Mouse (Mus musculus): ENCODE data around the gene Tgfbr2. TPM values are rescaled to one million over a fixed set of nuclear protein-coding genes. Genes with fewer than 3 reads are reported as not detected.

Tgfbr2 gene
- polyA plus RNA-seq, 1 experiment = 45.8 TPM

DNA sequence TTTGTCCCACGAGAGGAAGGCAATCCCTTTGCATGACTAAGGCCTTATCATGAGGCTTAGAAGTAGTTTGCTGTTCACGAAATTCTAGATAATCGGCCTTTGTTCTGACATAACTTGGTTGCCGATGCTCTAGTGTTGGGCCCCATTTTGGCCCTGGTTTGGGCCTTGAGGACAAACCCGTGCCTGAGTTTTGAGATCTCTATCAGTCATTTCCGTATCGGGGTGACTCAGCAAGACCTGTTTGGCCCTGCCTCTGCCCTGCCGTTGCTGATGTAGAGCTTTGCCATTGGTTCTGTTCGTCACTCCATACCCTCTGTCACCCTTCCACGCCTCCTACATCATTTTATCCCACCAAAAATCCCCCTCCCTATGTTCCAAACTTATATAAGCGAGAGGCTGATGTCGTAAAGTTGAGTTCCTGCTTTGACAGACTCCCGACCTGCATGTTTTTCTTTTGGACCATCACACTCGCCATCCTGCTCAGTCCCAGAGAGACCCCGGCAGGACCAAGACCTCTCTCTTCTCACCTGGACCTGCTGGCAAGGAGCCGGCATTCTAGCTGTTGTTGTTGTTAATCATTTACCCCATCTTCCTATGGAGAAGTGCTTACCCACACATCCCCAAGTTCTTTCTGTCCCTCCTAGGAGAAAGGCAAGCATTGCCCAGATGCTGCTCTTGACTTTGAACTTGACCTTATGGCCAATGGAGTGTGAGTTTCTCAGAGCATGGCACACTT lies 33.2 kb upstream of the Tgfbr2 start:
- Histone ChIP-seq H3K27me3 (replicated peaks; ENCODE audit: control insufficient read depth, insufficient read depth, low read length) (no peaks in the 10 kb centered on the region), H3K27ac (ENCODE audit: insufficient read depth, low read depth, low read length) (no peak overlapping the region), H3K4me1 (ENCODE audit: control insufficient read depth, insufficient read depth, low read length) (no peaks in the 10 kb centered on the region), H3K4me3 (ENCODE audit: insufficient read depth, low read depth, low read length) (no peak overlapping the region), H3K36me3 (ENCODE audit: control insufficient read depth, insufficient read depth, low read length) (no peaks in the 10 kb centered on the region)
- no peak for TF ChIP-seq CTCF (conservative IDR thresholded peaks at IDR 0.05; ENCODE audit: insufficient read depth, insufficient read length, low read depth, low read length)
- TF ChIP-seq POLR2A (IDR thresholded peaks at IDR 0.05; ENCODE audit: low read depth, low read length) = no peak
- 80% methylated on average over 16 of the region's 16 CpGs for WGBS
- DNase-seq = no peak

DNA sequence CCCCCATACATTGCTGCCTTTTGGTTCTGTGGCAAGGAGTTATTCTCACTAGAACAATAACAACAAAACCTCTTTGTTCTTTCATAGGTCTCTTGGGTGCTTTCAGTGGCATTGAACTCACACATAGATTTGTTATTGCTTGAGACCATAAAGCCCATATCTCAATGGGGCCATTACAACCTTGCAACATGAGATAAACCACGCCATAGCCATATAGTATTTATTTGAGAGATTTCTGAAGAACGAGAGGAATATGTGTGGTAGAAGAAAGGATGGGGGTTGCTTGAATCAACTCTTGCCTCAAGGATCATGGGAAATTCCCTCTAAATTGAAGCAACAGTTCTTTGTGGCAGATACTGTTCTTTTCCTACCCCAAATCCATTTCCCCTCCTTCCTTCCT lies 31.7 kb upstream of the Tgfbr2 start:
- 79% methylated on average over 2 of the region's 2 CpGs for WGBS
- TF ChIP-seq CTCF (conservative IDR thresholded peaks at IDR 0.05; ENCODE audit: insufficient read depth, insufficient read length, low read depth, low read length) (no peak), POLR2A (IDR thresholded peaks at IDR 0.05; ENCODE audit: low read depth, low read length) (no peak)
- Histone ChIP-seq H3K27me3 (replicated peaks; ENCODE audit: control insufficient read depth, insufficient read depth, low read length) (no peaks in the 10 kb centered on the region), H3K36me3 (ENCODE audit: control insufficient read depth, insufficient read depth, low read length) (no peaks in the 10 kb centered on the region), H3K27ac (ENCODE audit: insufficient read depth, low read depth, low read length) (no peak overlapping the region), H3K4me1 (ENCODE audit: control insufficient read depth, insufficient read depth, low read length) (no peaks in the 10 kb centered on the region), H3K4me3 (ENCODE audit: insufficient read depth, low read depth, low read length) (no peak overlapping the region)
- DNase-seq = no peak

DNA sequence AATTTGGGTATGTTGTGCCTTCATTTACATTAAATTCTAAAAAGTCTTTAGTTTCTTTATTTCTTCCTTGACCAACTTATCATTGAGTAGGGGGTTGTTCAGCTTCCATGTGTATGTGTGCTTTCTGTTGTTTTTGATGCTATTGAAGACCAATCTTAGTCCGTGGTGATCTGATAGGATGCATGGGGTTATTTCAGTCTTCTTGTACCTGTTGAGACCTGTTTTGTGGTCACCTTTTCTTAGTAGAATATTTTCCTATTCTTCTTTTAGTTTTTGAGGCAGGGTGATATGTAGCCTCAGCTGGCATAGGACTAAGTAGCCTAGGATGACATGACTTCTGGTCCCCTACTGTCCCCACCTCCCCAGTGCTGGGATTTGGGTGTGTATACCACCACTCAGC lies 28.5 kb upstream of the Tgfbr2 start:
- 90% methylated on average over 1 of the region's 1 CpGs for WGBS
- TF ChIP-seq POLR2A (IDR thresholded peaks at IDR 0.05; ENCODE audit: low read depth, low read length) (no peak), CTCF (conservative IDR thresholded peaks at IDR 0.05; ENCODE audit: insufficient read depth, insufficient read length, low read depth, low read length) (no peak)

DNA sequence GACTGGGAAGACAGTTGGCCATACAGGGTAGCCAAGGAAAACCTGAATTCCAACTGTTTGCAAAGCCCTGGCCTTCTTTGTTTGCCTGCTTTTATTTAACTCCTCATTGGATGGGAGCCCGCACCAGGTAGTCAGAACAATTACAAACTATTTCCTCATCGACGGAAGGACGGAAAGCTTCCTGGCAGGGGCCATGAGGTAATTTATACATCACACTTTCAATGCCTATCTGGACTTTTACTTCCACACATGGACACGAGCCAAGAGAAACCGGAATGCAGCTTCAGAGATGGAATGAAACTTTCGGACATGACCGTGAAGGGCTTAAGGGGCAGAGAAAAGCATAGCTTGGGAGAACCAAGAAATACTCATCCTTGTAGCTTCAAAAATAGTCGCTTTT lies 24.0 kb upstream of the Tgfbr2 start:
- TF ChIP-seq CTCF (conservative IDR thresholded peaks at IDR 0.05; ENCODE audit: insufficient read depth, insufficient read length, low read depth, low read length) (no peak), POLR2A (IDR thresholded peaks at IDR 0.05; ENCODE audit: low read depth, low read length) (no peak)
- no peaks in the 10 kb centered on the region; the same call in 1 of the 2 replicates for H3K27me3 ChIP-seq (replicated peaks; ENCODE audit: control insufficient read depth, insufficient read depth, low read length)
- peak; percentile 29 for DNase-seq
- 34% methylated on average over 9 of the region's 9 CpGs for WGBS
- H3K36me3 ChIP-seq (ENCODE audit: control insufficient read depth, insufficient read depth, low read length) = no peaks in the 10 kb centered on the region
- H3K4me3 ChIP-seq (ENCODE audit: insufficient read depth, low read depth, low read length) = no peak overlapping the region
- peaks cover 6% of the 10 kb centered on the region; the same call in 1 of the 2 replicates for H3K4me1 ChIP-seq (ENCODE audit: control insufficient read depth, insufficient read depth, low read length)
- no peak overlapping the region for H3K27ac ChIP-seq (ENCODE audit: insufficient read depth, low read depth, low read length)

More for the DNA sequence above, 28.5 kb upstream of the Tgfbr2 start:
- Histone ChIP-seq H3K4me3 (ENCODE audit: insufficient read depth, low read depth, low read length) (no peak overlapping the region), H3K27me3 (replicated peaks; ENCODE audit: control insufficient read depth, insufficient read depth, low read length) (no peaks in the 10 kb centered on the region; the same call in 1 of the 2 replicates), H3K27ac (ENCODE audit: insufficient read depth, low read depth, low read length) (no peak overlapping the region), H3K36me3 (ENCODE audit: control insufficient read depth, insufficient read depth, low read length) (no peaks in the 10 kb centered on the region), H3K4me1 (ENCODE audit: control insufficient read depth, insufficient read depth, low read length) (peaks cover 5% of the 10 kb centered on the region; the same call in 1 of the 2 replicates)
- DNase-seq = no peak

DNA sequence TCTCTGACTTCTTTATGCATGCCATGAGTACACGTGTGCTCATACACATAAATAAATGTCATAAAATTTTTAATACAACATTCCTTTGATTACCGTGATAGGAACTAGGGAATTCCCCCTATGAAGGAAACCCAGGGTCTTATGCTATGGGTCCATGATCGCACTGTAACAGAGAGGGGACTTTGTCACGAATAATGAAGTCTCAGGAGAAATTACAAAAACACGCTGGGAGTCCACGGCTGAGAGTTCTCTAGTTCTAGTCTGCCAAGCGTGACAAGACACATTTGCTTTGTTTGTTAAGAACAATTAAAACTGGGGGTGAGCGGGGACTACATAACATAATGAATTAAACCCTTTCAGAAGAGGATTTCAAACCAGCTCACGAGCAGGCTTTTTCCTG lies 23.3 kb upstream of the Tgfbr2 start:
- Histone ChIP-seq H3K4me3 (ENCODE audit: insufficient read depth, low read depth, low read length) (no peak overlapping the region), H3K27me3 (replicated peaks; ENCODE audit: control insufficient read depth, insufficient read depth, low read length) (no peaks in the 10 kb centered on the region; the same call in 1 of the 2 replicates), H3K4me1 (ENCODE audit: control insufficient read depth, insufficient read depth, low read length) (peaks cover 7% of the 10 kb centered on the region; the same call in 1 of the 2 replicates), H3K27ac (ENCODE audit: insufficient read depth, low read depth, low read length) (no peak overlapping the region), H3K36me3 (ENCODE audit: control insufficient read depth, insufficient read depth, low read length) (no peaks in the 10 kb centered on the region)
- TF ChIP-seq POLR2A (IDR thresholded peaks at IDR 0.05; ENCODE audit: low read depth, low read length) (no peak), CTCF (conservative IDR thresholded peaks at IDR 0.05; ENCODE audit: insufficient read depth, insufficient read length, low read depth, low read length) (no peak)
- 50% methylated on average over 9 of the region's 9 CpGs for WGBS
- DNase-seq = no peak

DNA sequence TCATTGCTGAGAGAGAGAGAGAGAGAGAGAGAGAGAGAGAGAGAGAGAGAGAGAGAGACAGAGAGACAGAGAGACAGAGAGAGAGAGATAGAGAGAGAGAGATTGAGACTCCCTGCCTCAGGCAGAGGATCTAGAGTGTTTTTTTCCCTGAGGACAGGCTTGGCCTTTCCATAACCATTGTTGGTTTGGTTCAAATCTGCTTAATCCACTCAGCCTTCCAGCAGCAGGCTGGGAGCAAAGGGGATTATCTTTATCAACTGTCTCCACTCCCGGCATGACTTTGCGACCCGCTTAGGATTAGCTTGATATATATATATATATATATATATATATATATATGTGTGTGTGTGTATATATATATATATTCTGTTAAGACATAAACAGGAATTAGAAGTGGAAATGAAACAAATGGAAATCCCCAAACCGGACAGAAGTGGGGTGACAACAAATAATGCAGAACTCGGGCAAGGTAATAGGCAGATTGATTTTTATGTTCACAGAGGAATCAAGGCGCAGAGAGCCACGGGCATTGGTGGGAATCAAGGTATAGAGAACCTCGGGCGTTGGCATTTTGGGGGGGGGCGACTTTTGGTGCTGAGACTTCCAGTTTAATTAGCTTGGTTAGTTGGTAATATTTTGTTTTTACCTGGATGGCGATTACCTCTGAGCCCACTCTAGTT lies 22.5 kb upstream of the Tgfbr2 start:
- H3K27me3 ChIP-seq (replicated peaks; ENCODE audit: control insufficient read depth, insufficient read depth, low read length) = no peaks in the 10 kb centered on the region; the same call in 1 of the 2 replicates
- 92% methylated on average over 11 of the region's 11 CpGs for WGBS
- DNase-seq = no peak
- H3K27ac ChIP-seq (ENCODE audit: insufficient read depth, low read depth, low read length) = no peak overlapping the region
- no peaks in the 10 kb centered on the region for H3K36me3 ChIP-seq (ENCODE audit: control insufficient read depth, insufficient read depth, low read length)
- peaks cover 7% of the 10 kb centered on the region; the same call in 1 of the 2 replicates for H3K4me1 ChIP-seq (ENCODE audit: control insufficient read depth, insufficient read depth, low read length)
- TF ChIP-seq CTCF (conservative IDR thresholded peaks at IDR 0.05; ENCODE audit: insufficient read depth, insufficient read length, low read depth, low read length) = no peak
- TF ChIP-seq POLR2A (IDR thresholded peaks at IDR 0.05; ENCODE audit: low read depth, low read length) = no peak
- no peak overlapping the region for H3K4me3 ChIP-seq (ENCODE audit: insufficient read depth, low read depth, low read length)

DNA sequence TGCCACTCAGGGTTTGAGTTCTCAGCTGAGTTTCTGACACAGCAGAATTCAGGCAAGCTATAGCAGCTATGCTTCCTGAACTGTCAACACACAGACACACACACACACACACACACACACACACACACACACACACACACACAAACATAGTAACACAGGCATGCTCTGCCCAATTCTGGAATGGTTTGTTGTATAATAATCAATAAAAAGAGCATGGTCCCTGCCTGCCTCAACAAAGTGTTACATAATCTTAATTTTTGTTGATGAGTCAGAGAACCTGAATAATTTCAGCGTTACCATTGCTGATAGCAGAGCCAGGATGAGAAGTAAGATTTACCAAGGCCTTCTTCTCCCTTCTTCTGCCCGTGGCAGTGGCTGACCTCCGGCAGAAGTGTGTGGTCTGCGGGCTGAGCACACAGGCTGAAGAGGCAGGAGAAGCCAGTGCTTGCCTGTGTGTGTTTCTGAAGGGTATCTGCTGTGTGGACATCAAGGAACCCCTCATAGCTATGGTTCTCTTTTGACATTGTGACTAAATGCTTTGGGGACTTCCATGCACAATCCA lies 18.8 kb upstream of the Tgfbr2 start:
- no peak overlapping the region for H3K4me3 ChIP-seq (ENCODE audit: insufficient read depth, low read depth, low read length)
- H3K27ac ChIP-seq (ENCODE audit: insufficient read depth, low read depth, low read length) = no peak overlapping the region
- H3K36me3 ChIP-seq (ENCODE audit: control insufficient read depth, insufficient read depth, low read length) = no peaks in the 10 kb centered on the region
- no peak for DNase-seq
- 65% methylated on average over 4 of the region's 4 CpGs for WGBS
- H3K4me1 ChIP-seq (ENCODE audit: control insufficient read depth, insufficient read depth, low read length) = peaks cover 2% of the 10 kb centered on the region; the same call in 1 of the 2 replicates
- no peaks in the 10 kb centered on the region for H3K27me3 ChIP-seq (replicated peaks; ENCODE audit: control insufficient read depth, insufficient read depth, low read length)
- no peak for TF ChIP-seq POLR2A (IDR thresholded peaks at IDR 0.05; ENCODE audit: low read depth, low read length)
- TF ChIP-seq CTCF (conservative IDR thresholded peaks at IDR 0.05; ENCODE audit: insufficient read depth, insufficient read length, low read depth, low read length) = no peak

Measured in kidney, adult 2 months (tissue).